Mouse (Mus musculus): Measurements from ENCODE around the gene Spsb3. TPM values are rescaled to one million over a fixed set of nuclear protein-coding genes. Genes with fewer than 3 reads are reported as not detected.

Gene Spsb3
- polyA plus RNA-seq, 1 experiment from 2014 or later, result 90.5 TPM

DNA sequence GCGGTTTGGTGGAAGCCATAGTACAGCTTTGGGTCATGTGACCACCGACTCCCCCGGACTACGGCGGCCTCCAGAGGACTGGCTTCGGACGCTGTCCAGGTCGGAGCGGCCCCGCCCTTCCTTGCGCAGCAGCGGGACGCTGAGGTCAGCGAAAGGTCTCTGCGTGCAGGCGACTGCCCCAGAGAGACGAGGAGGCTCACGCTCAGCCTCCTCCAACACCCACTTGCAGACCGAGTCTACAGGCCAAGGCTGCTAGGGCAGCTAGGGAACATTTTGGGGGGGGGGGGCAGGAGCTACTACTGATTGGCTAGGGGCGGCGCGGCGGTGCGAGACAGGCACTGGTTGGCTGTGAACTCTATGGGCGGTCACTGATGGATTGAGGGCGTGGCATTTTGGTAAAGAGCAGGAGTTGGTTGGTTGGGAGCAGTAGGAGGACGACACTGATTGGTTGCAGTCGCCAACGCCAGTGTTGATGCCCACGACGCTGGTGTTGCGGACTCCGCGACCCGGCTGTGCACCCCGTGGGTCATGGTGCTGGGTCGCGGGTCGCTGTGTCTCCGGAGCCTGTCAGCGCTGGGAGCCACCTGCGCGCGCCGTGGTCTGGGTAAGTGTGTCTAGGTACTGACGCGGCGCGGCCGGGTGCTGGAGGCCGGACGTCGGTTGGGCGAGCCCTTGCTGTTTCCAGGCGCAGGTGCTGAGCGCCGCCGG lies 36.2 kb upstream of the Spsb3 start, which contains the start of gene Fahd1:
TSS of gene Fahd1 (minus strand) at position 300 of the 708 bp plus-strand sequence.
- H3K27me3 ChIP-seq (ENCODE audit: control insufficient read depth, insufficient read depth, low read depth, low read length), result no peaks in the 10 kb centered on the region
- H3K4me3 ChIP-seq (ENCODE audit: low read depth, low read length), result peak within 1 kb of the TSS; percentile 76
- under 1% methylated on average over 56 of the region's 58 CpGs for WGBS
- peak; percentile 100 for ATAC-seq
- peak within 1 kb of the TSS; percentile 82 for H3K9ac ChIP-seq (ENCODE audit: low read depth, low read length)
- H3K36me3 ChIP-seq (ENCODE audit: control insufficient read depth, insufficient read depth, low read length), result peaks cover 9% of the 10 kb centered on the region; the same call in 1 of the 2 replicates
- H3K9me3 ChIP-seq (replicated peaks; ENCODE audit: control insufficient read depth, low read length, poor library complexity, severe bottlenecking), result no peaks in the 10 kb centered on the region
- H3K4me2 ChIP-seq (ENCODE audit: low read length), result peak within 1 kb of the TSS; percentile 95
- H3K4me1 ChIP-seq (ENCODE audit: control insufficient read depth, insufficient read depth, low read length), result peaks cover 17% of the 10 kb centered on the region
- H3K27ac ChIP-seq (ENCODE audit: low read length), result peak within 1 kb of the TSS; percentile 95

DNA sequence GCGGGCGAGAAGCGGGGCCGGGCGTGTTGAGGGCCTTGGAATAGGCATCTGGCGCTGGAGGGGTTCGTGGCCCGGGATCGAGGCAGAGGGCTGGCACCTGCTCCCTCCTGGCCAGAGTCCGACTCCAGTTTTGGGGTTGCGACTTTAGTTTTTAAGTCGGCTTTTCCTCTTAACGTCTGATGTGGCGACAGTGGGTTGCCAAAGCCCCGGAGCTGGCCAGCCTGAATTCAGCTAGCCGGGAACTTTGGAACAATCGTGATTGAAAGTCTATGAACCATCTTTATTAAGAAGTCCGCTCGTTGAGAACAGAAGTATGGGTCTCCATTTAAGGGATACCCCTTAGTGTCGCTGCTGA lies 35.7 kb upstream of the Spsb3 start:
- peak overlapping the region; percentile 74 for H3K27ac ChIP-seq (ENCODE audit: low read length)
- H3K9ac ChIP-seq (ENCODE audit: low read depth, low read length), result peak overlapping the region; percentile 75
- peak overlapping the region; percentile 76 for H3K4me3 ChIP-seq (ENCODE audit: low read depth, low read length)
- no peak for ATAC-seq
- H3K36me3 ChIP-seq (ENCODE audit: control insufficient read depth, insufficient read depth, low read length), result peaks cover 9% of the 10 kb centered on the region; the same call in 1 of the 2 replicates
- WGBS, result 1% methylated on average over 20 of the region's 20 CpGs
- H3K27me3 ChIP-seq (ENCODE audit: control insufficient read depth, insufficient read depth, low read depth, low read length), result no peaks in the 10 kb centered on the region
- H3K4me2 ChIP-seq (ENCODE audit: low read length), result peak overlapping the region; percentile 87
- H3K4me1 ChIP-seq (ENCODE audit: control insufficient read depth, insufficient read depth, low read length), result peaks cover 17% of the 10 kb centered on the region
- H3K9me3 ChIP-seq (replicated peaks; ENCODE audit: control insufficient read depth, low read length, poor library complexity, severe bottlenecking), result no peaks in the 10 kb centered on the region

DNA sequence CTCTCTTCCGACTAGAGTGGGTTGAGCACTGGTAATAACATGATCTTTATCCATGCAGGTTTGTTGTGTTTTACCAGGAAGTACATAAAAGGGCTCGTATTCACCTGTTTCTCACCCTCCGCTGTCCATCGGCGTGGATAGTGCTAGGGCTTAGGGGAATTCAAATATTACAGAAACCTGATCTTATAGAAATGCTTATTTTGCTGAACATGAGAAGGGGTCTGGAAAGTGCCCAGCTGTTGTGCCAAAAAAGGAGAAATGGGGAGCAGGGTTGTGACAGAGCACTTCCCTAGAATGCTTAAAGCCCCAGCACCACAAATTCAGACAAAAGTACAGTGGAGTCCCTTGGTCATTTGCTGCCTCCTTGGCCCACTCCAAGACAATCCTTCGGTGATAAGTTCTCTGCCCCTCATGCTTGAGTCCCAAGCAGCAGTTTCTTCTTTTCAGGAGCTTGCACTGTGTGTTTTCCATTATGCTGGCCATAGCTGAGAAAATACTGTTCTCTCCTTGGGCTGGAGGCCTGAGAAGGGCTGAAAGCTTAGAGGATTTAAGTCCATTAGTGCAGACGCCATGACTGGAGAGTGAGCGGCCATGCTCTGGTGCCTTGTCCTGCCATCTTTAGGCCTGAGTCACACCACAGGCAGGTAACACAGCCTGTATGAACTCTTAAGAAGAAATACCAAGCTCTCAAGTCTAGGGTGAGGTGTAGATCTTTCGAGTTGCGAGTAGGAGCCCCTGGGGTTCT lies 34.9 kb upstream of the Spsb3 start:
- H3K9me3 ChIP-seq (replicated peaks; ENCODE audit: control insufficient read depth, low read length, poor library complexity, severe bottlenecking), result no peaks in the 10 kb centered on the region
- peaks cover 17% of the 10 kb centered on the region for H3K4me1 ChIP-seq (ENCODE audit: control insufficient read depth, insufficient read depth, low read length)
- H3K27me3 ChIP-seq (ENCODE audit: control insufficient read depth, insufficient read depth, low read depth, low read length), result no peaks in the 10 kb centered on the region
- H3K4me2 ChIP-seq (ENCODE audit: low read length), result peak overlapping the region; percentile 87
- WGBS, result 82% methylated on average over 10 of the region's 10 CpGs
- H3K4me3 ChIP-seq (ENCODE audit: low read depth, low read length), result peak overlapping the region; percentile 76
- ATAC-seq, result no peak
- peaks cover 9% of the 10 kb centered on the region; the same call in 1 of the 2 replicates for H3K36me3 ChIP-seq (ENCODE audit: control insufficient read depth, insufficient read depth, low read length)
- no peak overlapping the region for H3K27ac ChIP-seq (ENCODE audit: low read length)
- peak overlapping the region; percentile 75 for H3K9ac ChIP-seq (ENCODE audit: low read depth, low read length)

DNA sequence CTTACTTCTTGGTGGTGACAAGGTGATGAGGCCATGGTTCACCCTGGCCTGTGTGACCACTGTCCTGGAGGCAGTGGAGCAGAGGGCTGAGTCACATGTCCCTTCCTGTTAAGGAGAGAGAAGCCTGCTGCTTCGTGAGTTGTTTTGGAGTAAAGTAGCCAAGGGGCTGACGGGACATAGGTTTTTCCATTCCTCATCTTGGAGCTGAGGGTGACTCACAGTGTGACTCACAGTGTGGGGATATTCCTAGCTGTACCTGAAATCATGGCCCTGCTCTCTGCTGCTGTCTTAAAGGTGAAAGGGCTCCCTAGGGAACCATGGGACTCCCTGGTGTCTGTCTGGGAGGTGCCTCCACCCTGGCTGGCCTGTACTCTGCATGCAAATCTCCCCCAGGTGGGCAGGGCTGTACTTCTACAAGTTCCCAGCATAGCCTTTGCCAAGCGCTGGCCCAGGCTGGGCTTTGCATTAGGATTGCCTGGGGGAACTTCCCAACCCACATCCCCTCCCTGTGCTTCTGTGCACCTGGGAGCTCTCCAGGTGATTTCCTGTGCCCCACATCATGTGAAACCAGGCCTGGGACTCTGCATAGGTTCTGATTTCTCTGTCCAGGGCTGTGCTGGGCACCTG lies 30.5 kb upstream of the Spsb3 start:
- H3K9ac ChIP-seq (ENCODE audit: low read depth, low read length), result no peak overlapping the region
- no peak for ATAC-seq
- H3K4me3 ChIP-seq (ENCODE audit: low read depth, low read length), result no peak overlapping the region
- peaks cover 6% of the 10 kb centered on the region for H3K4me1 ChIP-seq (ENCODE audit: control insufficient read depth, insufficient read depth, low read length)
- H3K27ac ChIP-seq (ENCODE audit: low read length), result no peak overlapping the region
- 80% methylated on average over 3 of the region's 3 CpGs for whole genome bisulfite sequencing
- no peaks in the 10 kb centered on the region for H3K9me3 ChIP-seq (replicated peaks; ENCODE audit: control insufficient read depth, low read length, poor library complexity, severe bottlenecking)
- H3K27me3 ChIP-seq (ENCODE audit: control insufficient read depth, insufficient read depth, low read depth, low read length), result no peaks in the 10 kb centered on the region
- H3K4me2 ChIP-seq (ENCODE audit: low read length), result no peak overlapping the region
- H3K36me3 ChIP-seq (ENCODE audit: control insufficient read depth, insufficient read depth, low read length), result peaks cover 15% of the 10 kb centered on the region; the same call in 1 of the 2 replicates

DNA sequence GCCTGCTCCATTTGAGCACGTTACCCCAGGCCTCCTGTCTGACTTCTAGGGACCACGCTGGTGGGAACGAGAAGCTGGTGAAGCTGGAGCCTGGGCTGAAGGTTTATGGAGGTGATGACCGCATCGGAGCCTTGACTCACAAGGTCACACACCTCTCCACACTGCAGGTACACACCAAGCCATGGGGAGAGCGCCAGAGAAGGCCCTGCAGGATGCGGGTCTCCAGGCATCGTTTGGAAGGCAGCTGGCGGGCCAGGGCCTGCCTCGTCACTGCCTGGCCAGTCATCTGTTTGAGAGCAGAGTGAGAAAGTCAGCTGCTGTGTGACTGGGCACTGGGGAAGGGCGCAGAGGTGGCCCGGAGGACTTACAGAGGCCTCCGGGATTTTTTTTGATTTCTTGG lies 29.9 kb upstream of the Spsb3 start:
- Histone ChIP-seq H3K4me1 (ENCODE audit: control insufficient read depth, insufficient read depth, low read length) (no peaks in the 10 kb centered on the region), H3K4me3 (ENCODE audit: low read depth, low read length) (no peak overlapping the region), H3K36me3 (ENCODE audit: control insufficient read depth, insufficient read depth, low read length) (peaks cover 20% of the 10 kb centered on the region), H3K4me2 (ENCODE audit: low read length) (no peak overlapping the region), H3K9me3 (replicated peaks; ENCODE audit: control insufficient read depth, low read length, poor library complexity, severe bottlenecking) (no peaks in the 10 kb centered on the region), H3K27me3 (ENCODE audit: control insufficient read depth, insufficient read depth, low read depth, low read length) (no peaks in the 10 kb centered on the region), H3K27ac (ENCODE audit: low read length) (no peak overlapping the region), H3K9ac (ENCODE audit: low read depth, low read length) (no peak overlapping the region)
- ATAC-seq, result no peak
- 91% methylated on average over 13 of the region's 13 CpGs for WGBS

DNA sequence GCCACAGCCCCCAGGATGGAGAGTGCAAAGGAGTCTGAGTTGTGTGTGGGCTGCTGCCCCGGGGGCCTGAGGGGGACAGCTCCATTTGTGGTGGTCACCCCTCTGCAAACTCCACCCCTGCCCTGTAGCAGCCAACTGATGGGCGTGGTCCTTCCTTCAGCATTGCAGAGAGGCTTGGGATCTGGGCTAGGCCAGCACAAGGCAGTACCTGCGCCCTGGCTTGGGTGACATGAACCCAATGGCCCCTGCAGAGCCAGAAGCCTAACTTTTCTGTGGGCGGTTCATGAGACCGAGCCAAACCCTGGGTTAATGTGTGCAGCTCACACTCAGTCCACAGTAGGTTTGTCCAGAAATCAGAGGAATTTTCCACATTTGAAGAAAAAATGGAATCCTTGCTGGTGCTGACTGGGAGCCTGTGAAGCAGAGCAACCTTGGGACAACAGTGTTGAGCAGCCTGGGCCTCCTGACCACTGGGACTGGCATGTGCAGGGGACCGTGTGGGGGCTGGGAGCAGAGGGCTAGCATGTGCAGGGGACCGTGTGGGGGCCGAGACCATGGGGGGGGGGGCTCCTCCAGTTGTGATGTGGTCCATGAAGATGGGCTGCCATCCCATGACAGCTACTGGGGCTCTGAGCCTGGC lies 28.5 kb upstream of the Spsb3 start:
- peaks cover 23% of the 10 kb centered on the region for H3K36me3 ChIP-seq (ENCODE audit: control insufficient read depth, insufficient read depth, low read length)
- 83% methylated on average over 8 of the region's 8 CpGs for WGBS
- H3K9me3 ChIP-seq (replicated peaks; ENCODE audit: control insufficient read depth, low read length, poor library complexity, severe bottlenecking), result no peaks in the 10 kb centered on the region
- H3K27ac ChIP-seq (ENCODE audit: low read length), result no peak overlapping the region
- no peak overlapping the region for H3K9ac ChIP-seq (ENCODE audit: low read depth, low read length)
- ATAC-seq, result no peak
- H3K4me1 ChIP-seq (ENCODE audit: control insufficient read depth, insufficient read depth, low read length), result no peaks in the 10 kb centered on the region
- H3K27me3 ChIP-seq (ENCODE audit: control insufficient read depth, insufficient read depth, low read depth, low read length), result no peaks in the 10 kb centered on the region
- H3K4me3 ChIP-seq (ENCODE audit: low read depth, low read length), result no peak overlapping the region
- H3K4me2 ChIP-seq (ENCODE audit: low read length), result no peak overlapping the region

DNA sequence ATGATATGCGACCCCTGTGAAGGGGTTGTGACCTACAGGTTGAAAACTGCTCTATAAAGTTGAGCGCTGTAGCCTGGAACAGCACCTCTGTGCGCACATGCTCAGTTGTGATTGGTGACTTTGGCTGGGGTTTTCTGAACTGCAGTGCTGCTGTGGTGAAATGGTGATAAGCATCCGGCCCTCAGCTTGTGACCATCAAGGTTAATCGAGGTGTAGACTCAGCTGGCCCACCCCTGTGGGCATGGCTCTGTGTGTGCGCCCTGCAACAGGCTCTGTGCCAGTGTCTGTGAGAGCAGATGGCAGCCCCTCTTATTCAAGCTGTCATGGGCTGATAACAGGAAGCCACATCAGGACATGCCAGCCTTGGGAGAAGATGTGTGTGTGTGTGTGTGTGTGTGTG lies 27.5 kb upstream of the Spsb3 start:
- Histone ChIP-seq H3K4me3 (ENCODE audit: low read depth, low read length) (no peak overlapping the region), H3K27me3 (ENCODE audit: control insufficient read depth, insufficient read depth, low read depth, low read length) (no peaks in the 10 kb centered on the region), H3K4me1 (ENCODE audit: control insufficient read depth, insufficient read depth, low read length) (no peaks in the 10 kb centered on the region), H3K9me3 (replicated peaks; ENCODE audit: control insufficient read depth, low read length, poor library complexity, severe bottlenecking) (no peaks in the 10 kb centered on the region), H3K9ac (ENCODE audit: low read depth, low read length) (no peak overlapping the region), H3K36me3 (ENCODE audit: control insufficient read depth, insufficient read depth, low read length) (peaks cover 26% of the 10 kb centered on the region), H3K4me2 (ENCODE audit: low read length) (no peak overlapping the region), H3K27ac (ENCODE audit: low read length) (no peak overlapping the region)
- no peak for ATAC-seq
- WGBS, result 93% methylated on average over 6 of the region's 6 CpGs

DNA sequence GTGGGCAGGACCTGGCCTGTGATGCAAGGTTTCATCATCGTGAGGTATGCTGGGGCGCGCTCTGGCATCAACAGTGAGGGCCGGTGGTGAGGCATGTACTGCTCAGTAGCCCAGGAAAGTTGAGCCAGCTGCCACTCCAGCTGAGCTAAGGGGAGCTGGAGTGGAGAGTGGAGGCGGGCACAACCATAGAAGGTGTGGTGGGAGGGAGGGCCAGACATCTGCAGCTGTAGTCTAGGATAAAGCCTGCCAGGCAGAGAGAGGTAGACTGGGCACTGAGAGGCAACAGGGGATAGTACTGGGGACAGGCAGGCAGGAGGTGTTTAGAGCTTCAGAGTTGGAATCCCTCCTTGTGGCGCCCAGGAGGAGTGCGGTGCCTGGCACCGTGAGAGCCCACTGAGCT lies 26.4 kb upstream of the Spsb3 start:
- Histone ChIP-seq H3K9me3 (replicated peaks; ENCODE audit: control insufficient read depth, low read length, poor library complexity, severe bottlenecking) (no peaks in the 10 kb centered on the region), H3K4me3 (ENCODE audit: low read depth, low read length) (no peak overlapping the region), H3K4me1 (ENCODE audit: control insufficient read depth, insufficient read depth, low read length) (no peaks in the 10 kb centered on the region), H3K9ac (ENCODE audit: low read depth, low read length) (no peak overlapping the region), H3K27ac (ENCODE audit: low read length) (no peak overlapping the region), H3K36me3 (ENCODE audit: control insufficient read depth, insufficient read depth, low read length) (peaks cover 26% of the 10 kb centered on the region), H3K4me2 (ENCODE audit: low read length) (no peak overlapping the region), H3K27me3 (ENCODE audit: control insufficient read depth, insufficient read depth, low read depth, low read length) (no peaks in the 10 kb centered on the region)
- no peak for ATAC-seq
- 91% methylated on average over 8 of the region's 8 CpGs for WGBS

All from midbrain, embryonic 16.5 days (tissue).